Mouse (Mus musculus) myocyte (in vitro differentiated cells): ENCODE data around the gene Gnb4.

ENCODE experiments used
- E2F4 ChIP-seq: IDR thresholded peaks from one replicate; pipeline ENCODE4 v1.6.1; 2011; ENCODE audit warnings: mild to moderate bottlenecking, control low read depth, moderate library complexity; ENCODE audit not compliant: insufficient read depth
- MAX ChIP-seq: IDR thresholded peaks from one replicate; pipeline ENCODE4 v1.6.1; 2011; ENCODE audit warnings: low read depth, mild to moderate bottlenecking, control low read depth
- MYOD1 ChIP-seq, 3 experiments: IDR thresholded peaks; one replicate each; pipeline ENCODE4 v1.6.1; 2011; ENCODE audit warnings: control low read depth in 2 of 3, low read depth in 2 of 3, mild to moderate bottlenecking in 2 of 3, moderate library complexity in 1 of 3; ENCODE audit not compliant: insufficient read length in 2 of 3, control insufficient read depth in 1 of 3
- POLR2A ChIP-seq: IDR thresholded peaks from one replicate; pipeline ENCODE4 v1.6.1; 2011; ENCODE audit warnings: low read depth, mild to moderate bottlenecking, control low read depth, moderate library complexity; ENCODE audit not compliant: insufficient read length
- USF1 ChIP-seq: IDR thresholded peaks from one replicate; pipeline ENCODE4 v1.6.1; 2011; ENCODE audit warnings: low read depth, mild to moderate bottlenecking, control low read depth, moderate library complexity

DNA sequence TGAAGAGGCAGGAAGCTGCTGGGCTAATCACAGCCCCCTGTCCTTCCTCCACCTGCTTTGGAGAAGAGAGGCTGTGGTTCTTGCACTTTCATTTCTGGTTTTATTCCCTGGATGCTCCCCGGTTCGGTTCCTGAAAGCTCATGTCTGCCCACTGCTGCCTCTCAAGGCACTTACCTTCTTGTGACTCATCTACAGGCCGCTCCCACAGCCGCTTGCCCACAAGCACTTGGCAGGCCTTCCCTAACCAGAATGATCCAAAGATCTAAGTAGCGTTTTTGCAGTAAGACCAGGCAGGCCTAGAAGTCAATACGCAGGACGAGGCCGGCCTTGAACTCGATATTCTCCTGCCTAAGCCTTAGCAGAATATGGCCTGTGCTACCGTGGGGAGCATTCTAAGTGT lies 15.3 kb downstream of the Gnb4 start:
- no peak for TF ChIP-seq MYOD1 (IDR thresholded peaks at IDR 0.05; ENCODE audit: control insufficient read depth in 1 of 3, insufficient read length in 2 of 3, low read depth in 2 of 3)
- TF ChIP-seq USF1, result no peak
- no peak for TF ChIP-seq POLR2A
- TF ChIP-seq E2F4, result no peak
- no peak for TF ChIP-seq MAX
